Mouse (Mus musculus) neutrophil, adult 65 days (primary cell): ENCODE measurements around the gene Olfr187. TPM values are rescaled to one million over a fixed set of nuclear protein-coding genes. Genes with fewer than 3 reads are reported as not detected.

Source experiments
- total RNA-seq: library from RNA; stranded (reverse); gene quantifications from 2 replicates; pipeline ENCODE4 v1.2.4, GENCODE M21; 2023

Gene Olfr187
- total RNA-seq = not detected in 2 replicates

DNA sequence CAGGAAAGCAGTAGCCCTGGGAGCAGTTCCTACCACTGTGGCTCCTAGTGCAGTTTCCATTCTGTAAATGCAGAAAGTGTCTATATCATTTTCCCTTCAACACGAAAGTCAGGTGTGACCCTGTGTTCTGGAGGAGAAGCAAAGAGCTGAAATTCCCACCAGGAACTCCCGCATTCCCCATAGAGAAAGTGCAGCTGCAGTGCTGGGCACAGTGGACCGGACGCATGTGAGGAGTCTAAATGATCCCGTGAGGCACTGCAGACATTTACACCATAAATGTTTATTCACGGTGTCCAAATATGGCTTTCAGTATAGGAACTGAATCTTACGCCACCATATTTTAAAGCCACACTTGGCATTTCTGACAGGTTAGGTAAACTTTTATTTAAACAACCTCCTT, at the start of gene Olfr187:
TSS of gene Olfr187 (minus strand) at position 58 of the 400 bp plus-strand sequence.

GRCm38 (mm10) chr16:59077905-59078304, 38.3 kb upstream of the Olfr187 start, which contains the start of gene Olfr190:
Gene Olfr190, minus strand, starts transcription at chr16:59078005.

DNA sequence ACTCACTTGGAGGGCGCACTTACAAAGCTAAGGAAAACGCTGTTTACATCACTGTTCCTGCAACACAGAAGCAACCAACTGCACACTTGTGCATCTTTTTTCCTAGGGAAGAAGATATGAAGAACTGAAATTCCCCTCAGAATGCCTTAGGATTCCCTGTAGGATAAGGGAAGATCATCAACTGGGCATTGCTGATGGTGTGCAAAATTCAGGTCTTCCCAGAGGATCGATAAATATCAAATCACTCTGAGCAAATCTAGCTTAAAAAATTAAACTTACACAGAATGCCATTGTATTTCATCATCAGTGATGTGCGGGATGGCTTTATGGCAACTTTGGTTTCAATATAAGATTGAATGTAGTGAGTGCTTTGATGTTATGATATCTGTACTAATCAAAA, 9.4 kb downstream of the Olfr187 start, which contains the start of gene Olfr186:
TSS of gene Olfr186 (minus strand) at position 101 of the 400 bp plus-strand sequence.

DNA sequence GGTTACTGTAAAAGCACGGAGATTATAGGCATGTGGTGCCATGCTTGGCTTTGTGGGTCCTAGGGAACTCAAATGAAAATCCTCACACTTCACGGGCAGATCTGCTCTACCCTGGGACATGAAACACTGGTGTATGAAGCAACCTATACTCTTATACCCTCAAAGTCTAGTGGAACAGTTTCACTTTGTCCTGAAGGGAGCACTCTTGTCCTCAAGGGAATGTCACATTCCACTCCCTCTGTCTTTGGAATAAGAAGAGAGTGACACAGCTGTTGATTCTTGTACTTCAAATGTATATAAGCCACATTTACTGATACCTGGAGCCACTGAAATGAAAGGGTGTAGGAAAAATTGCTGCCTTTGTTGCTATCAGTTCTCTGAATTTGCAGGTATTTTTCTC, 44.5 kb downstream of the Olfr187 start, which contains the start of gene Olfr183:
TSS of gene Olfr183 (plus strand) at position 301 of the 400 bp plus-strand sequence.

Other genes with a start within 250 kb of the Olfr187 start
- gene Olfr173, start 239.5 kb downstream of the Olfr187 start, total RNA-seq = not detected in 2 replicates
- gene Olfr175-ps1, start 213.0 kb downstream of the Olfr187 start, total RNA-seq = not detected in 2 replicates
- not detected in 2 replicates for gene Olfr177, start 165.0 kb downstream of the Olfr187 start, total RNA-seq
- gene Olfr178, start 147.7 kb downstream of the Olfr187 start, total RNA-seq = not detected in 2 replicates
- gene Olfr181, start 111.0 kb downstream of the Olfr187 start, total RNA-seq = not detected in 2 replicates
- not detected in 2 replicates for gene Olfr180, start 110.4 kb downstream of the Olfr187 start, total RNA-seq
- gene Olfr183, start 44.4 kb downstream of the Olfr187 start, total RNA-seq = not detected in 2 replicates
- not detected in 2 replicates for gene Olfr186, start 9.5 kb downstream of the Olfr187 start, total RNA-seq
- gene Olfr190, start 38.2 kb upstream of the Olfr187 start, total RNA-seq = not detected in 2 replicates
- gene Olfr191, start 50.1 kb upstream of the Olfr187 start, total RNA-seq = not detected in 2 replicates
- not detected in 2 replicates for gene Olfr193, start 72.1 kb upstream of the Olfr187 start, total RNA-seq
- gene Olfr194, start 81.3 kb upstream of the Olfr187 start, total RNA-seq = not detected in 2 replicates
- gene Olfr195, start 107.3 kb upstream of the Olfr187 start, total RNA-seq = not detected in 2 replicates
- not detected in 2 replicates for gene Olfr196, start 130.7 kb upstream of the Olfr187 start, total RNA-seq
- not detected in 2 replicates for gene Olfr198, start 163.8 kb upstream of the Olfr187 start, total RNA-seq
- not detected in 2 replicates for gene Olfr199, start 180.0 kb upstream of the Olfr187 start, total RNA-seq
- not detected in 2 replicates for gene Olfr201, start 232.9 kb upstream of the Olfr187 start, total RNA-seq
- gene Olfr202, start 247.0 kb upstream of the Olfr187 start, total RNA-seq = not detected in 2 replicates